Mouse (Mus musculus) embryonic facial prominence, embryonic 15.5 days (tissue): ENCODE data around the gene Baz2b. TPM values are rescaled to one million over a fixed set of nuclear protein-coding genes. Genes with fewer than 3 reads are reported as not detected.
"Not testable (repeated sequence)": the region's sequence is repeated elsewhere in the genome, so short reads cannot be mapped to it uniquely, and the experiment has no call there.

Source experiments
- ATAC-seq: fragments of 200-750 bp; cut with Nextera tagmentation; 2 replicates; pipeline ENCODE4 v1.8.0; 2017; ENCODE audit warnings: low read depth, moderate TSS enrichment; ENCODE audit not compliant: insufficient number of reproducible peaks, low FRiP score, low TSS enrichment
- H3K27ac ChIP-seq: fragments of 300-500 bp; sonication (generic); replicated peaks from 2 replicates; pipeline ENCODE4 v1.5.1; 2015; ENCODE audit warnings: mild to moderate bottlenecking, inconsistent platforms
- H3K27me3 ChIP-seq: fragments of 300-500 bp; sonication (generic); 2 replicates; pipeline ENCODE4 v1.6.1; 2015; ENCODE audit warnings: inconsistent platforms
- H3K36me3 ChIP-seq: fragments of 300-500 bp; sonication (generic); 2 replicates; pipeline ENCODE4 v1.6.1; 2015; ENCODE audit warnings: mild to moderate bottlenecking, inconsistent platforms
- H3K4me1 ChIP-seq: fragments of 300-500 bp; sonication (generic); 2 replicates; pipeline ENCODE4 v1.6.1; 2015; ENCODE audit warnings: inconsistent platforms
- H3K4me2 ChIP-seq: fragments of 300-500 bp; sonication (generic); replicated peaks from 2 replicates; pipeline ENCODE4 v1.6.1; 2015; ENCODE audit warnings: mild to moderate bottlenecking, inconsistent platforms
- H3K4me3 ChIP-seq: fragments of 300-500 bp; sonication (generic); replicated peaks from 2 replicates; pipeline ENCODE4 v1.5.1; 2015; ENCODE audit warnings: mild to moderate bottlenecking, inconsistent platforms
- H3K9ac ChIP-seq: fragments of 300-500 bp; sonication (generic); 2 replicates; pipeline ENCODE4 v1.6.1; 2015; ENCODE audit warnings: inconsistent platforms
- H3K9me3 ChIP-seq: fragments of 300-500 bp; sonication (generic); replicated peaks from 2 replicates; pipeline ENCODE4 v1.6.1; 2016; ENCODE audit warnings: inconsistent platforms
- WGBS: fragments of 180-500 bp; shearing (Covaris S2); methylation state at CpG from one replicate; pipeline ENCODE4 v1.1.7; 2015; 5-methylcytosine and 5-hydroxymethylcytosine counted together
- polyA plus RNA-seq: library from polyadenylated mRNA; unstranded; fragments of >200 nt; fragmentation: Nextera tagmentation; extraction: Ambion mirVana; gene quantifications from 2 replicates; pipeline ENCODE4 v1.2.1, GENCODE M21; 2015

Baz2b gene
- polyA plus RNA-seq, 1 experiment from 2014 or later, result 58.1 TPM

- Histone ChIP-seq H3K4me1 (no peaks in the 10 kb centered on the region; the same call in 1 of the 2 replicates), H3K9ac (no peak overlapping the region), H3K4me3 (no peak overlapping the region), H3K27me3 (no peaks in the 10 kb centered on the region), H3K9me3 (no peaks in the 10 kb centered on the region), H3K27ac (no peak overlapping the region), H3K4me2 (no peak overlapping the region), H3K36me3 (no peaks in the 10 kb centered on the region)
- ATAC-seq, result no peak
- WGBS, result 83% methylated on average over 14 of the region's 14 CpGs
These were observed 120.7 kb downstream of the Baz2b start for GRCm38 (mm10) chr2:60088785-60089527.

- Histone ChIP-seq H3K27ac (0 out of 2 replicates have a peak overlapping the region, but pooled peaks have one; percentile 22), H3K4me2 (no peak overlapping the region), H3K9ac (no peak overlapping the region), H3K4me3 (no peak overlapping the region), H3K36me3 (no peaks in the 10 kb centered on the region), H3K9me3 (no peaks in the 10 kb centered on the region), H3K4me1 (peaks cover 8% of the 10 kb centered on the region), H3K27me3 (no peaks in the 10 kb centered on the region)
- WGBS, result 55% methylated on average over 8 of the region's 8 CpGs
- no peak for ATAC-seq
These were observed 123.3 kb downstream of the Baz2b start for GRCm38 (mm10) chr2:60086197-60086903.

GRCm38 (mm10) chr2:60084823-60085222 lies 124.8 kb downstream of the Baz2b start:
- ATAC-seq, result no peak
- H3K9ac ChIP-seq, result no peak overlapping the region
- 100% methylated on average over 1 of the region's 1 CpGs for WGBS

GRCm38 (mm10) chr2:60082984-60083636 lies 126.5 kb downstream of the Baz2b start:
- Histone ChIP-seq H3K27ac (no peak overlapping the region), H3K4me2 (no peak overlapping the region), H3K9me3 (no peaks in the 10 kb centered on the region), H3K9ac (no peak overlapping the region), H3K36me3 (no peaks in the 10 kb centered on the region), H3K4me1 (peaks cover 8% of the 10 kb centered on the region), H3K4me3 (no peak overlapping the region), H3K27me3 (no peaks in the 10 kb centered on the region)
- WGBS, result 47% methylated on average over 7 of the region's 7 CpGs
- no peak for ATAC-seq

More at GRCm38 (mm10) chr2:60084823-60085222, 124.8 kb downstream of the Baz2b start:
- Histone ChIP-seq H3K9me3 (no peaks in the 10 kb centered on the region), H3K4me1 (peaks cover 8% of the 10 kb centered on the region), H3K27ac (no peak overlapping the region), H3K4me3 (no peak overlapping the region), H3K27me3 (no peaks in the 10 kb centered on the region), H3K36me3 (no peaks in the 10 kb centered on the region), H3K4me2 (no peak overlapping the region)

- H3K9me3 ChIP-seq, result no peaks in the 10 kb centered on the region
- no peaks in the 10 kb centered on the region for H3K36me3 ChIP-seq
- no peaks in the 10 kb centered on the region for H3K27me3 ChIP-seq
- no peak overlapping the region for H3K4me2 ChIP-seq
- H3K9ac ChIP-seq, result no peak overlapping the region
- WGBS, result 82% methylated on average over 4 of the region's 4 CpGs
- H3K4me1 ChIP-seq, result peaks cover 8% of the 10 kb centered on the region
- no peak overlapping the region for H3K27ac ChIP-seq
- H3K4me3 ChIP-seq, result no peak overlapping the region
- ATAC-seq, result no peak
These were observed 127.4 kb downstream of the Baz2b start for GRCm38 (mm10) chr2:60082225-60082624.

- Histone ChIP-seq H3K4me3 (no peak overlapping the region), H3K4me2 (no peak overlapping the region), H3K36me3 (no peaks in the 10 kb centered on the region), H3K27me3 (no peaks in the 10 kb centered on the region), H3K4me1 (peaks cover 12% of the 10 kb centered on the region), H3K9ac (no peak overlapping the region), H3K9me3 (no peaks in the 10 kb centered on the region), H3K27ac (no peak overlapping the region)
- ATAC-seq, result no peak
- WGBS, result 31% methylated on average over 4 of the region's 4 CpGs
These were observed 128.8 kb downstream of the Baz2b start for GRCm38 (mm10) chr2:60080831-60081230.

- no peaks in the 10 kb centered on the region for H3K27me3 ChIP-seq
- ATAC-seq, result no peak
- H3K9me3 ChIP-seq, result no peaks in the 10 kb centered on the region
- WGBS, result 57% methylated on average over 9 of the region's 9 CpGs
- H3K36me3 ChIP-seq, result no peaks in the 10 kb centered on the region
- H3K4me1 ChIP-seq, result 0 out of 2 replicates have a peak, but pooled peaks cover 3% of the 10 kb centered on the region
- H3K27ac ChIP-seq, result no peak overlapping the region
- H3K4me3 ChIP-seq, result no peak overlapping the region
- H3K4me2 ChIP-seq, result no peak overlapping the region
- H3K9ac ChIP-seq, result no peak overlapping the region
These were observed 132.0 kb downstream of the Baz2b start for GRCm38 (mm10) chr2:60077631-60078030.

- Histone ChIP-seq H3K4me1 (0 out of 2 replicates have a peak, but pooled peaks cover 3% of the 10 kb centered on the region), H3K9me3 (no peaks in the 10 kb centered on the region), H3K4me2 (no peak overlapping the region), H3K36me3 (no peaks in the 10 kb centered on the region), H3K27me3 (no peaks in the 10 kb centered on the region), H3K27ac (no peak overlapping the region; the same call in 1 of the 2 replicates), H3K4me3 (no peak overlapping the region), H3K9ac (no peak overlapping the region)
- WGBS, result 52% methylated on average over 7 of the region's 7 CpGs
- ATAC-seq, result no peak
These were observed 132.8 kb downstream of the Baz2b start for GRCm38 (mm10) chr2:60076800-60077199.

- 34% methylated on average over 1 of the region's 1 CpGs for WGBS
- no peak for ATAC-seq
- Histone ChIP-seq H3K9me3 (no peaks in the 10 kb centered on the region), H3K4me2 (no peak overlapping the region), H3K4me1 (0 out of 2 replicates have a peak, but pooled peaks cover 3% of the 10 kb centered on the region), H3K36me3 (no peaks in the 10 kb centered on the region), H3K27me3 (no peaks in the 10 kb centered on the region), H3K27ac (no peak overlapping the region), H3K4me3 (no peak overlapping the region), H3K9ac (no peak overlapping the region)
These were observed 133.6 kb downstream of the Baz2b start for GRCm38 (mm10) chr2:60076025-60076424.

- not testable (repeated sequence) for H3K9ac ChIP-seq, H3K4me2 ChIP-seq, H3K4me1 ChIP-seq, ATAC-seq, H3K4me3 ChIP-seq, H3K9me3 ChIP-seq, H3K27me3 ChIP-seq, H3K36me3 ChIP-seq, H3K27ac ChIP-seq
- 90% methylated on average over 1 of the region's 1 CpGs for WGBS
These were observed 135.8 kb downstream of the Baz2b start for GRCm38 (mm10) chr2:60073798-60074197.

- Histone ChIP-seq H3K4me3 (no peak overlapping the region), H3K36me3 (no peaks in the 10 kb centered on the region), H3K4me2 (no peak overlapping the region), H3K4me1 (0 out of 2 replicates have a peak, but pooled peaks cover 3% of the 10 kb centered on the region), H3K9ac (no peak overlapping the region), H3K27ac (no peak overlapping the region), H3K27me3 (no peaks in the 10 kb centered on the region), H3K9me3 (no peaks in the 10 kb centered on the region)
- no peak for ATAC-seq
- WGBS, result 31% methylated on average over 8 of the region's 8 CpGs
These were observed 137.8 kb downstream of the Baz2b start for GRCm38 (mm10) chr2:60071813-60072212.
